Mouse (Mus musculus) bone marrow, adult 2 months (tissue): ENCODE data around the gene Apaf1.

Experiments
- CTCF ChIP-seq: fragments of 200-500 bp; IDR thresholded peaks from 2 replicates; pipeline ENCODE4 v1.5.1; 2011; ENCODE audit warnings: low read length, control low read depth; ENCODE audit not compliant: control insufficient read depth, insufficient read depth
- POLR2A ChIP-seq: fragments of 200-500 bp; IDR thresholded peaks from 2 replicates; pipeline ENCODE4 v1.6.1; 2011; ENCODE audit warnings: low read depth, mild to moderate bottlenecking, control low read depth, low read length, borderline replicate concordance; ENCODE audit not compliant: control insufficient read depth

DNA sequence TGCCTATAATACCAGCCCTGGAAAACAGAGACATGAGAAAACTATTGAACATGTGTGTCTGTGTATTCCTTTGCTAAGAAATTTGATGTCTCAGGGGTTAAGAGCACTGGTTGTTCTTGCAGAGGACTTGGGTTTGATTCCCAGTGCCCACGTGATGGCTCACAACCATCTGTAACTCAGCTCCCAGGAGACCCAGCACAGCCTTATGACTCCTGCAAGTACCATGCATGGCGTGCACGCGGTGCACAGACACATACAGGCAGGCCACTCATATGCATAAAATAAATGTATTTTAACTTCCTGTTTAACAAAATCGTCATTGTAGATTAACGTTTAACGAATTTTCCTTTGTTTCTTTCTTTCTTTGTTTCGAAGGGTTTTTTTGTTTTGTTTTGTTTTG lies 15.5 kb upstream of the Apaf1 start:
- TF ChIP-seq POLR2A (no peak), CTCF (no peak)
